Mouse (Mus musculus) C2C12 (cell line): Measurements from ENCODE around the gene Faf1.

Source experiments
- CTCF ChIP-seq: IDR thresholded peaks from one replicate; pipeline ENCODE4 v1.5.1; 2011; ENCODE audit not compliant: control insufficient read depth, insufficient read depth, insufficient read length
- MAX ChIP-seq: IDR thresholded peaks from one replicate; pipeline ENCODE4 v1.6.1; 2011; ENCODE audit warnings: mild to moderate bottlenecking, control low read depth
- USF1 ChIP-seq: IDR thresholded peaks from one replicate; pipeline ENCODE4 v1.6.1; 2011; ENCODE audit warnings: low read depth, mild to moderate bottlenecking, control low read depth, moderate library complexity

DNA sequence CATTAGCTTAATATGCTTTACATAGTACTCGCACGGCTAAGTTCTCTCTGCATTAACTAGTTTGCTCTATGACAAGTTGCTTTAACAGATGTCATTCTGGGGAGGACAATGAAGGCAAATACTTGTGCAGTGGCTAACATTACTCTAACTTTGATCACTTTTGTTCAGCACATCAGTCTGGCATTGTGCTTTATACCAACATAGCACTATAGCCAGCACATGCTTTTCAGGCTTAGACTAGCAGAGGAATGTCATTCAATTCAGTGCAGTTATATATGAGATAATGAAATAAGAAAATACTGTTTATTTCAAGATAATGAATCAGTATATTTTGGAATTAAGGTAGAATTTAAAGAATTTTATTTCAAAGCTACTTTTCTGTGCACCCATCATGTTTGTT is 115.9 kb downstream of the Faf1 start:
- TF ChIP-seq MAX (no peak), USF1 (no peak), CTCF (no peak)
